Mouse (Mus musculus): Measurements from ENCODE around the gene Tmtc2.

GRCm38 (mm10) chr10:105423187-105423586 is 151.1 kb downstream of the Tmtc2 start:
- no peak for TF ChIP-seq CTCF (conservative IDR thresholded peaks at IDR 0.05; ENCODE audit: low read length)
- TF ChIP-seq POU5F1 (IDR thresholded peaks at IDR 0.05; ENCODE audit: borderline replicate concordance, low read length): no peak
- TF ChIP-seq NANOG (IDR thresholded peaks at IDR 0.05; ENCODE audit: borderline replicate concordance, low read length): no peak
